Mouse (Mus musculus) liver, adult 2 months (tissue): ENCODE data around the gene Myt1.
"Not testable (repeated sequence)": the region's sequence is repeated elsewhere in the genome, so short reads cannot be mapped to it uniquely, and the experiment has no call there.

Source experiments
- CTCF ChIP-seq: fragments of 200-500 bp; IDR thresholded peaks from 2 replicates; pipeline ENCODE4 v1.5.1; 2011; ENCODE audit warnings: low read depth, low read length, control low read depth
- POLR2A ChIP-seq: fragments of 200-500 bp; IDR thresholded peaks from 2 replicates; pipeline ENCODE4 v1.6.1; 2011; ENCODE audit warnings: low read length, control low read depth; ENCODE audit not compliant: insufficient read depth; ENCODE audit errors: extremely low read depth

DNA sequence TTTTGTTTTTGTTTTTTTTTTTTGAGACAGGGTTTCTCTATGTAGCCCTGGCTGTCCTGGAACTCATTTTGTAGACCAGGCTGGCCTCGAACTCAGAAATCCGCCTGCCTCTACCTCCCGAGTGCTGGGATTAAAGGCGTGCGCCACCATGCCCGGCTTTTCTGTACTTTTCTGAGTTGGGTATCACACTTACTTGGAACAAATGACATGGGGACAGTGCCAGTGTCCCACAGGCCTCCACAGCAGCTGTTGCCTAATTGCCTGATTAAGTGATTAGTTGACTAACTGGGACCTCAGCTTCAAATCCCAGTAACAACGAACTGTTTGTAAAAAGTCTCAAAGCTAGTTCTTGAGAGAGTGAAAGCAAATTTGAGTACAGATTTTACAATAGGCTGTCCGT is 30.1 kb downstream of the Myt1 start:
- TF ChIP-seq CTCF, POLR2A: not testable (repeated sequence)
